Mouse (Mus musculus) left cerebral cortex, postnatal 25 days (tissue): ENCODE data around the gene V1rd19. TPM values are rescaled to one million over a fixed set of nuclear protein-coding genes. Genes with fewer than 3 reads are reported as not detected.
"Not testable (repeated sequence)": the region's sequence is repeated elsewhere in the genome, so short reads cannot be mapped to it uniquely, and the experiment has no call there.

Source experiments
- DNase-seq, 2 experiments: peaks; one replicate each; pipeline ENCODE4 v3.0.0; 2022; ENCODE audit warnings: low spot score in 2 of 2, mixed read lengths in 1 of 2
- intact Hi-C: fragments of 180-260 bp; cut with DNase I; formaldehyde crosslinking; loops from one replicate; pipeline ENCODE4 v1.15.1; 2025
- total RNA-seq, 2 experiments: library from RNA; stranded (reverse); gene quantifications; 2 replicates each; pipeline ENCODE4 v1.2.3; 2021

V1rd19 gene
- not detected for total RNA-seq

DNA sequence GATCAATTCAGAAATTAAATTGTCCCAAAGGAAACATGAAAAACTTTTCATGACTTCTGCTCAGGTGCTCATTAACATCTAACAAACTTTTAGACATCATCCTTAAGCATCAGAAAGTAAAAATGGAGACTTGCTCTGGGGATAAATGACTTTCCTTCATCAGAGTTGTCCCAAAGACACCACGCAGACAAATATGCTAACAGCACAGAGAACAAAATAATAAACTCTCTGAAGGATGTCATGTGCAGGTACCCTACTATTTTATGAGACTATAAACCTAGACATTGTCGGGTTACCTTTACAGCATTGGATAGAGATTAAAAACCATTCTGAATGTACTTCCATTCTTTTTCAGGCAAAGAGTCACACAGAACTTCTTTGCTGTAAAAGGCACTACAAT lies at the start of gene V1rd19:
V1rd19 (plus strand) TSS at position 301 of the 400 bp plus-strand sequence.
- no peak for DNase-seq
- intact Hi-C loops: no loop called here

DNA sequence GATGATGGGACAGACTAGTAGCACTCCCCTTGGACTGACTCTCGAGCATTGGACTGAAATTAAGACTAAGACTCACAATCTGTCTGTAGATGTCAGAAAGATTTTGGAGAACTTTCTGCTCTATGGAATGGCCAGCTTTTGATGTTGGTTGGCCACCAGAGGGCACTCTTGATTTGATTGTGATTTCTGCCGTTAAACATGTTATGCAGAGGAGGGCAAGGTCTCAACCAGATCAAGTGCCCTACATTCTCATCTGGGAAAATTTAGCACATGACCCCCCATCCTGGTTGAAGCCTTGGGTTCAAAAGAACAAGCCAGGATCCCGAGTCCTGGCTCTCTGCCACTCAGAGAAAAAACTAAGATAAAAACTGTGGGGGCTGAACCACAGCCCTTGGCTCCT lies 33.4 kb upstream of the V1rd19 start:
- DNase-seq: peak; percentile 3
- intact Hi-C loops: loop anchor here (5.0 kb wide), 2 partner anchors 319 to 419 kb away; no protein-coding TSS in a partner anchor

DNA sequence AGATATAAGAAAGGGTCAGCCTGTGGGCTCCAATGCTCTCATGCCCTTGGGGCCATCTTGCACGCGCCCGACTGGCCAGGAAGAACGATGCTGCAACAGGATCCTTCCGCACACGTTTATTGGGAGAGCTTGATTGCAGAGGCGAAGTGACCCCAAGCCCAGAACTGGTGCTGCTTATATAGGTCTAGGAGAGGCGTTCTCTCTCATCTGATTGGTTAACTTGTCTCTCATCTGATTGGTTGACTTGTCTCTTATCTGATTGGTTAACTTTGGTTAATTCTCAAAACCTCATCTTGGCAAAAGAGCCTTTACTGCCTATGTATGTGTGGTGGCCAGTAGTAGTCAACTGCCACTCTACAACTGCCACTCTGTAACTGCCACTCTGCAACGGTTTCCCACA lies 27.2 kb upstream of the V1rd19 start, which contains the start of gene Vmn1r181:
Vmn1r181 (plus strand) TSS at position 301 of the 400 bp plus-strand sequence.
- intact Hi-C loops, DNase-seq: not testable (repeated sequence)

DNA sequence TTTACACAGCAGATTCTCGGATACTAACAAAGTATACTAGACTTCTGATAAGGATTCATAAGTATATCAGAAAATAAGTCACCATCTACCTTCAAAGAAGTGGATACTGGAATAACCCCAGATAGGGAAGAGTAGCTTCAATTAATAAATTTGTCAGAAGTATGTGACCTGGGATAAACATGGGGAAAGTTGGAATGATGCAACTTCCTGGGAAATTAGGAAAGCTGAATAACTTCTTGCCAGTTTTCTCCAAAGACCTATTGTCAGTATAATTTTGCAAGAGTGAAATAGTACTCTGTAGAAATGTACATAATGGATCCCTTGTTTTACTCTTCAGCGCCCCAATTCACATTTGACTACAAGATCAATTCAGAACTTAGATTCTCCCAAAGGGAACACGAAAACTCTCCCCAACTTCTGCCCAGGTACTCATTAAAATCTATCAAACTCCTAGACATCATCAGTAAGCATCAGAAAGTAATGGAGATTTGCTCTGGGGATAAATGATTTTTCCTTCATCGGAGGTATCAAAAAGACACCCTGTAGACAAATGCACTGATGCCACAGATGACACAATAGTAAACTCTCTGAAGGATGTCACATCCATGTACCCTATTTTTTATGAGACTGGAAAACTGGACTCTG lies 51.3 kb downstream of the V1rd19 start, which contains the start of gene Vmn1r183:
Vmn1r183 (plus strand) TSS at position 595 of the 645 bp plus-strand sequence.
- intact Hi-C loops: no loop called here
- no peak for DNase-seq

Other genes starting within 250 kb of the V1rd19 start
- not detected for gene Vmn1r174, start 249.4 kb upstream of the V1rd19 start, total RNA-seq
- not detected for gene Vmn1r175, start 191.0 kb upstream of the V1rd19 start, total RNA-seq
- gene Vmn1r176, start 164.3 kb upstream of the V1rd19 start, total RNA-seq: not detected
- gene Vmn1r177, start 135.2 kb upstream of the V1rd19 start, total RNA-seq: not detected
- gene Vmn1r178, start 109.7 kb upstream of the V1rd19 start, total RNA-seq: not detected
- not detected for gene Vmn1r179, start 74.7 kb upstream of the V1rd19 start, total RNA-seq
- gene Vmn1r180, start 51.1 kb upstream of the V1rd19 start, total RNA-seq: not detected
- not detected for gene Vmn1r181, start 27.1 kb upstream of the V1rd19 start, total RNA-seq
- gene Vmn1r183, start 51.6 kb downstream of the V1rd19 start, total RNA-seq: not detected
- 10 to 100 TPM; 47.1 to 47.6 TPM for gene Zfp180, start 80.2 kb downstream of the V1rd19 start, total RNA-seq
- gene Zfp112, start 110.6 kb downstream of the V1rd19 start, total RNA-seq: 10 to 100 TPM in 1 of 2 experiments, 1 to 10 TPM in 1; 8.4 to 10.2 TPM
- 10 to 100 TPM; 20.2 to 20.4 TPM for gene Zfp235, start 132.5 kb downstream of the V1rd19 start, total RNA-seq
- gene Zfp114, start 173.4 kb downstream of the V1rd19 start, total RNA-seq: 1 to 10 TPM; 2.5 to 2.9 TPM
- gene Zfp111, start 209.8 kb downstream of the V1rd19 start, total RNA-seq: 10 to 100 TPM in 1 of 2 experiments, 1 to 10 TPM in 1; 8.9 to 12.6 TPM
- gene Zfp109, start 235.9 kb downstream of the V1rd19 start, total RNA-seq: 10 to 100 TPM in 1 of 2 experiments, 1 to 10 TPM in 1; 7.9 to 10.5 TPM